In genomic region chr4:117645031-117645435, GRCm38 (mm10) we compare ENCODE assay signal across 10 mouse cellular contexts. TPM values are rescaled to one million over a fixed set of nuclear protein-coding genes. Genes with fewer than 3 reads are reported as not detected.
DNase-seq lines count a peak whose midpoint lies in the region; ATAC-seq and TF ChIP-seq lines count a peak whose summit lies in the region.
"Had no signal": no experiment of that assay in that cellular context is flagged by ENCODE, and none has a peak within 500 bp of the region (broad histone marks: within the 10 kb centered on the region; RNA-seq: fewer than 3 reads in every experiment).

No protein-coding gene starts in this region.

- no peak for TF ChIP-seq CTCF in thymus, adult 2 months (IDR thresholded peaks at IDR 0.05; ENCODE audit: borderline replicate concordance, control insufficient read depth, extremely low read depth, insufficient read depth, low read length, poor library complexity)

- H3K9me3 ChIP-seq in heart, embryonic 12.5 days (replicated peaks), result no peaks in the 10 kb centered on the region
- H3K9me3 ChIP-seq in forebrain, embryonic 14.5 days (replicated peaks; ENCODE audit: control insufficient read depth, low read length), result no peaks in the 10 kb centered on the region
- H3K9me3 ChIP-seq in midbrain, embryonic 11.5 days (ENCODE audit: control insufficient read depth, low read length), result no peaks in the 10 kb centered on the region
- H3K9me3 ChIP-seq: limb, embryonic 15.5 days had no signal

- H3K27ac ChIP-seq in heart, embryonic 12.5 days (ENCODE audit: poor library complexity, severe bottlenecking), result no peak overlapping the region
- H3K27ac ChIP-seq in forebrain, embryonic 14.5 days (ENCODE audit: low read depth, low read length), result peak overlapping the region; percentile 88
- H3K27ac ChIP-seq in midbrain, embryonic 11.5 days (ENCODE audit: low read depth, low read length), result peak overlapping the region; percentile 82
- no peak overlapping the region for H3K27ac ChIP-seq in thymus, adult 2 months (ENCODE audit: control insufficient read depth, insufficient read depth, low read length)
- H3K27ac ChIP-seq: limb, embryonic 15.5 days; stomach, postnatal 0 days had no signal

- H3K4me1 ChIP-seq in heart, embryonic 12.5 days (replicated peaks), result peaks cover 40% of the 10 kb centered on the region
- H3K4me1 ChIP-seq in forebrain, embryonic 14.5 days (ENCODE audit: control insufficient read depth, insufficient read depth, low read length), result peaks cover 48% of the 10 kb centered on the region
- peaks cover 54% of the 10 kb centered on the region for H3K4me1 ChIP-seq in midbrain, embryonic 11.5 days (ENCODE audit: control insufficient read depth, insufficient read depth, low read length)
- H3K4me1 ChIP-seq in thymus, adult 2 months (replicated peaks; ENCODE audit: control insufficient read depth, insufficient read depth, low read length), result no peaks in the 10 kb centered on the region

- no peak for ATAC-seq in heart, embryonic 12.5 days (ENCODE audit: insufficient number of reproducible peaks, low FRiP score)
- peak; percentile 91 for ATAC-seq in forebrain, embryonic 14.5 days
- peak; percentile 78 for ATAC-seq in midbrain, embryonic 11.5 days (ENCODE audit: low FRiP score)

- TF ChIP-seq POLR2A in thymus, adult 2 months (IDR thresholded peaks at IDR 0.05; ENCODE audit: control insufficient read depth, extremely low read depth, insufficient read depth, low read length, poor library complexity), result no peak

- no peaks in the 10 kb centered on the region for H3K27me3 ChIP-seq in heart, embryonic 12.5 days (replicated peaks)
- H3K27me3 ChIP-seq in forebrain, embryonic 14.5 days (replicated peaks; ENCODE audit: control insufficient read depth, insufficient read depth, low read length), result no peaks in the 10 kb centered on the region
- peaks cover 7% of the 10 kb centered on the region for H3K27me3 ChIP-seq in midbrain, embryonic 11.5 days (ENCODE audit: control insufficient read depth, insufficient read depth, low read length)
- H3K27me3 ChIP-seq in thymus, adult 2 months (ENCODE audit: control insufficient read depth, insufficient read depth, low read length), result no peaks in the 10 kb centered on the region
- H3K27me3 ChIP-seq: limb, embryonic 15.5 days had no signal

- no peak overlapping the region for H3K9ac ChIP-seq in heart, embryonic 12.5 days
- peak overlapping the region; percentile 22 for H3K9ac ChIP-seq in forebrain, embryonic 14.5 days (ENCODE audit: low read length)
- H3K9ac ChIP-seq in midbrain, embryonic 11.5 days (ENCODE audit: low read length), result peak overlapping the region; percentile 25; the same call in 1 of the 2 replicates
- H3K9ac ChIP-seq: limb, embryonic 15.5 days had no signal

- intact Hi-C loops in heart, postnatal 36 days (cut with DNase I), result no loop called here

- H3K4me3 ChIP-seq in heart, embryonic 12.5 days, result no peak overlapping the region
- no peak overlapping the region for H3K4me3 ChIP-seq in forebrain, embryonic 14.5 days (ENCODE audit: low read depth, low read length)
- no peak overlapping the region for H3K4me3 ChIP-seq in midbrain, embryonic 11.5 days (ENCODE audit: low read depth, low read length)
- H3K4me3 ChIP-seq in thymus, adult 2 months (ENCODE audit: control insufficient read depth, insufficient read depth, low read length), result no peak overlapping the region
- H3K4me3 ChIP-seq: limb, embryonic 15.5 days had no signal

- no peak for DNase-seq in heart, postnatal 36 days
- DNase-seq in cerebellum, adult 11 months, result peak; percentile 87
- DNase-seq in forebrain, embryonic 14.5 days (ENCODE audit: low spot score), result peak; percentile 88
- DNase-seq in midbrain, embryonic 11.5 days (ENCODE audit: low spot score, missing footprints), result peak; percentile 92
- DNase-seq in adrenal gland, postnatal 14 days, result no peak
- no peak for DNase-seq in thymus, adult 2 months
- no peak for DNase-seq in urinary bladder, postnatal 36 days (ENCODE audit: low spot score in 2 of 2)

- peaks cover 30% of the 10 kb centered on the region for H3K36me3 ChIP-seq in heart, embryonic 12.5 days
- H3K36me3 ChIP-seq in forebrain, embryonic 14.5 days (ENCODE audit: control insufficient read depth, insufficient read depth, low read length), result 0 out of 2 replicates have a peak, but pooled peaks cover 4% of the 10 kb centered on the region
- H3K36me3 ChIP-seq in midbrain, embryonic 11.5 days (ENCODE audit: control insufficient read depth, insufficient read depth, low read length), result no peaks in the 10 kb centered on the region
- no peaks in the 10 kb centered on the region for H3K36me3 ChIP-seq in thymus, adult 2 months (ENCODE audit: control insufficient read depth, insufficient read depth, low read length)

- 59% methylated on average over 22 of the region's 22 CpGs for WGBS in heart, embryonic 12.5 days
- 11% methylated on average over 22 of the region's 22 CpGs for WGBS in forebrain, embryonic 14.5 days
- 19% methylated on average over 22 of the region's 22 CpGs for WGBS in midbrain, embryonic 11.5 days
- WGBS in thymus, adult 2 months, result 94% methylated on average over 22 of the region's 22 CpGs

- H3K4me2 ChIP-seq in heart, embryonic 12.5 days, result 0 out of 2 replicates have a peak overlapping the region, but pooled peaks have one; percentile 4
- peak overlapping the region; percentile 40 for H3K4me2 ChIP-seq in forebrain, embryonic 14.5 days (ENCODE audit: low read length)
- H3K4me2 ChIP-seq in midbrain, embryonic 11.5 days, result peak overlapping the region; percentile 33
- H3K4me2 ChIP-seq: limb, embryonic 15.5 days had no signal

RNA-seq across cellular contexts. Expression of gene Dmap1, which starts 37.0 kb away (rescaled TPM):
- polyA plus RNA-seq in heart, embryonic 12.5 days (2016; fragmentation: Nextera tagmentation; extraction: Ambion mirVana), result 44.0 and 47.2 TPM in 2 replicates
- 10 to 100 TPM; 18.2 to 20.3 TPM for total RNA-seq in heart, postnatal 36 days (2021)
- polyA plus RNA-seq in forebrain, embryonic 14.5 days (2014; fragmentation: Nextera tagmentation; extraction: Ambion mirVana), result 94.9 and 97.6 TPM in 2 replicates
- 80.7 and 81.2 TPM in 2 replicates for polyA plus RNA-seq in midbrain, embryonic 11.5 days (2014; fragmentation: Nextera tagmentation; extraction: Ambion mirVana)
- total RNA-seq in adrenal gland, postnatal 14 days (2021), result 21.4 and 27.5 TPM in 2 replicates
- polyA plus RNA-seq in thymus, adult 2 months (2012; rRNA removed), result 30.2 and 31.9 TPM in 2 replicates

Comparison
In these comparisons a context has a peak if more than half of its experiments do, and no peak if none do; other contexts are left out.
1. H3K27ac ChIP-seq: peak in forebrain, embryonic 14.5 days (single experiment) and midbrain, embryonic 11.5 days (single experiment); none in heart, embryonic 12.5 days (single experiment) and thymus, adult 2 months (single experiment).
2. DNase-seq: peak in cerebellum, adult 11 months (single experiment), forebrain, embryonic 14.5 days (single experiment) and midbrain, embryonic 11.5 days (single experiment); none in heart, postnatal 36 days (0 of 2), adrenal gland, postnatal 14 days (single experiment), thymus, adult 2 months (single experiment) and urinary bladder, postnatal 36 days (0 of 2).
3. Peak in every context shown above with its lines, with median percentiles within 50 percentile points of each other: H3K4me2 ChIP-seq.